11 mouse cellular contexts compared by ENCODE assay signal in genomic region chr10:39486501-39487450, GRCm38 (mm10).
DNase-seq lines count a peak whose midpoint lies in the region; ATAC-seq lines count a peak whose summit lies in the region.
"Had no signal": no experiment of that assay in that cellular context is flagged by ENCODE, and none has a peak within 500 bp of the region (broad histone marks: within the 10 kb centered on the region; RNA-seq: fewer than 3 reads in every experiment).

No protein-coding gene starts in this region.

- H3K27me3 ChIP-seq in midbrain, embryonic 10.5 days (ENCODE audit: low read depth, poor library complexity, severe bottlenecking): no peaks in the 10 kb centered on the region
- H3K27me3 ChIP-seq in midbrain, embryonic 14.5 days (ENCODE audit: control insufficient read depth, insufficient read depth, low read length): no peaks in the 10 kb centered on the region
- H3K27me3 ChIP-seq in forebrain, embryonic 14.5 days (replicated peaks; ENCODE audit: control insufficient read depth, insufficient read depth, low read length): no peaks in the 10 kb centered on the region
- H3K27me3 ChIP-seq in midbrain, embryonic 13.5 days: no peaks in the 10 kb centered on the region
- H3K27me3 ChIP-seq: heart, embryonic 15.5 days had no signal

- ATAC-seq in midbrain, embryonic 14.5 days (ENCODE audit: low FRiP score, low TSS enrichment): no peak
- ATAC-seq in forebrain, embryonic 14.5 days: peak; percentile 44
- ATAC-seq in midbrain, embryonic 13.5 days: no peak

- H3K9me3 ChIP-seq in midbrain, embryonic 10.5 days (replicated peaks): no peaks in the 10 kb centered on the region; the same call in 1 of the 2 replicates
- no peaks in the 10 kb centered on the region for H3K9me3 ChIP-seq in midbrain, embryonic 14.5 days (ENCODE audit: control insufficient read depth, low read length)
- 0 out of 2 replicates have a peak, but pooled peaks cover 2% of the 10 kb centered on the region for H3K9me3 ChIP-seq in forebrain, embryonic 14.5 days (replicated peaks; ENCODE audit: control insufficient read depth, low read length)
- no peaks in the 10 kb centered on the region for H3K9me3 ChIP-seq in midbrain, embryonic 13.5 days
- H3K9me3 ChIP-seq: heart, embryonic 15.5 days had no signal

- 0 out of 2 replicates have a peak overlapping the region, but pooled peaks have one; percentile 46 for H3K27ac ChIP-seq in midbrain, embryonic 10.5 days (replicated peaks)
- no peak overlapping the region for H3K27ac ChIP-seq in midbrain, embryonic 14.5 days (replicated peaks; ENCODE audit: low read depth, low read length)
- H3K27ac ChIP-seq in forebrain, embryonic 14.5 days (ENCODE audit: low read depth, low read length): peak overlapping the region; percentile 71; the same call in 1 of the 2 replicates
- H3K27ac ChIP-seq in midbrain, embryonic 13.5 days: 0 out of 2 replicates have a peak overlapping the region, but pooled peaks have one; percentile 21
- H3K27ac ChIP-seq: heart, embryonic 15.5 days had no signal

- peaks cover 14% of the 10 kb centered on the region for H3K36me3 ChIP-seq in midbrain, embryonic 10.5 days
- H3K36me3 ChIP-seq in midbrain, embryonic 14.5 days (ENCODE audit: control insufficient read depth, insufficient read depth, low read length): no peaks in the 10 kb centered on the region
- peaks cover 6% of the 10 kb centered on the region; the same call in 1 of the 2 replicates for H3K36me3 ChIP-seq in forebrain, embryonic 14.5 days (ENCODE audit: control insufficient read depth, insufficient read depth, low read length)
- H3K36me3 ChIP-seq in midbrain, embryonic 13.5 days: peaks cover 3% of the 10 kb centered on the region; the same call in 1 of the 2 replicates
- H3K36me3 ChIP-seq: heart, embryonic 15.5 days had no signal

- H3K4me3 ChIP-seq in midbrain, embryonic 10.5 days: no peak overlapping the region
- no peak overlapping the region for H3K4me3 ChIP-seq in midbrain, embryonic 14.5 days (replicated peaks; ENCODE audit: low read depth, low read length)
- H3K4me3 ChIP-seq in forebrain, embryonic 14.5 days (ENCODE audit: low read depth, low read length): no peak overlapping the region
- no peak overlapping the region for H3K4me3 ChIP-seq in midbrain, embryonic 13.5 days (replicated peaks)
- H3K4me3 ChIP-seq: heart, embryonic 15.5 days had no signal

- H3K9ac ChIP-seq in midbrain, embryonic 14.5 days (replicated peaks; ENCODE audit: low read length): no peak overlapping the region
- no peak overlapping the region for H3K9ac ChIP-seq in forebrain, embryonic 14.5 days (ENCODE audit: low read length)
- H3K9ac ChIP-seq in midbrain, embryonic 13.5 days (replicated peaks): no peak overlapping the region
- H3K9ac ChIP-seq: heart, embryonic 15.5 days had no signal

- H3K4me2 ChIP-seq in midbrain, embryonic 14.5 days (ENCODE audit: low read length): no peak overlapping the region
- no peak overlapping the region for H3K4me2 ChIP-seq in forebrain, embryonic 14.5 days (ENCODE audit: low read length)
- no peak overlapping the region for H3K4me2 ChIP-seq in midbrain, embryonic 13.5 days (replicated peaks)
- H3K4me2 ChIP-seq: heart, embryonic 15.5 days had no signal

- peaks cover 44% of the 10 kb centered on the region for H3K4me1 ChIP-seq in midbrain, embryonic 10.5 days
- H3K4me1 ChIP-seq in midbrain, embryonic 14.5 days (ENCODE audit: control insufficient read depth, insufficient read depth, low read length): peaks cover 28% of the 10 kb centered on the region
- peaks cover 45% of the 10 kb centered on the region for H3K4me1 ChIP-seq in forebrain, embryonic 14.5 days (ENCODE audit: control insufficient read depth, insufficient read depth, low read length)
- H3K4me1 ChIP-seq in midbrain, embryonic 13.5 days (replicated peaks): peaks cover 61% of the 10 kb centered on the region

- 61% methylated on average over 11 of the region's 11 CpGs for WGBS in midbrain, embryonic 10.5 days
- 48% methylated on average over 11 of the region's 11 CpGs for WGBS in midbrain, embryonic 14.5 days
- 28% methylated on average over 11 of the region's 11 CpGs for WGBS in forebrain, embryonic 14.5 days
- WGBS in midbrain, embryonic 13.5 days: 56% methylated on average over 11 of the region's 11 CpGs

- DNase-seq in midbrain, embryonic 10.5 days (ENCODE audit: low spot score): no peak
- no peak for DNase-seq in midbrain, embryonic 14.5 days
- DNase-seq in brain, adult 2 months (ENCODE audit: low read depth, low spot score): peak; percentile 29
- peak; percentile 63 for DNase-seq in forebrain, embryonic 14.5 days (ENCODE audit: low spot score)
- DNase-seq in yolk sac, embryonic 10.5 days (ENCODE audit: low spot score): no peak
- DNase-seq in urinary bladder, postnatal 36 days (ENCODE audit: low spot score in 2 of 2): no peak
- DNase-seq: cerebellum, postnatal 36 days; lung, postnatal 10 days; thymus, postnatal 36 days had no signal

Comparison
In these comparisons a context has a peak if more than half of its experiments do, and no peak if none do; other contexts are left out.
1. DNase-seq: peak in brain, adult 2 months (single experiment) and forebrain, embryonic 14.5 days (single experiment); none in midbrain, embryonic 10.5 days (single experiment), midbrain, embryonic 14.5 days (single experiment), yolk sac, embryonic 10.5 days (single experiment) and urinary bladder, postnatal 36 days (0 of 2).